Mouse (Mus musculus): Measurements from ENCODE around the gene Slc16a13.
A peak's percentile ranks its signal among the peaks of the same experiment; 100 is the strongest.
"Not testable (repeated sequence)": the region's sequence is repeated elsewhere in the genome, so short reads cannot be mapped to it uniquely, and the experiment has no call there.

Gene Slc16a13

DNA sequence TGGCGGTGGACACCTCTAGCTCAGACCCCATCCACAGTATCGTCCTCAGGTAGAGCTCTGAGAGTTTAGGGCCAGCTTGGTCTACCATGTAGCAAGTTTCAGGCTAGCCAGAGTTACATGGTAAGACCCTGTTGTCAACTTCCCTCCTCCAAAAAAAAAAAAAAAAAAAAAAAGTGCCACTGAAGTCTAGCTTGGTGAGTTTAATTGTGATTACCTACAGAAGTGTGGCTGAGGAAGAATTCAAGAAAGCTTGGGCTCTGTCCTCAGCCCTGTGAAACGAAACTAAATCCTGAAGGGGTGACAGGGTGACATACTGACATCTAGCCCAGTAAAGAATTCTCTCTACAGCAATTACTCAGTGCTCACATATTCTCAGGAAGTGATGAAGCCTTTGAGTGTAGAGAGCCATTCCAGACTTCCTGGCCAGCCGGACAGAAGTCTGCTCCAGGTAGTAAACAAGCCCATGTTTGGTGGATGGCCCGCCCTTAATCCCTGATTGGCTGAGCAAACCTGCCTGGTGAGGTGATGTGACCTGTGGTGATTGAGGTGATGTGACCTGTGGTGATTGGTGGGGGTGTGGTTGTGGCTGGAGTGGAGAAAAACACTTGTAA, 12.0 kb downstream of the Slc16a13 start:
- no peak for DNase-seq

DNA sequence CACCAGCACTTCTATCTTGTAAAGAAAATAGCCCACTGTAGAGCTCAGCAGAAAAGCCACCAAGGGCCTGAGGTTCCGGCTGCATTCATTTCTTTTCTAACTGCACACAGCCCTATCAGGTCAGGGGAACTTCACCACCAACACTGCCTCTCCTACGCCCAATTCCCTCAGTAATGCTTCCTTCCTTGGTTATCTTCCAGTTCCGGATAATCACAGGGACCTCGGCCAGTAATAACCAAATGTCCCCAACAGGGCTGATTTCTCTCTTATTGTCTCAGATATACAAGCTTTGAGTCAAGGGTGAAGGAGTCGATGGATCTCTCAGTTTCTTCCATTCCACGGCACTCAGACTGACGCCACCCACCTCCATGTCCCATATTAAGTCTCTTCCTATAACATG, 13.6 kb downstream of the Slc16a13 start:
- no peak for DNase-seq

DNA sequence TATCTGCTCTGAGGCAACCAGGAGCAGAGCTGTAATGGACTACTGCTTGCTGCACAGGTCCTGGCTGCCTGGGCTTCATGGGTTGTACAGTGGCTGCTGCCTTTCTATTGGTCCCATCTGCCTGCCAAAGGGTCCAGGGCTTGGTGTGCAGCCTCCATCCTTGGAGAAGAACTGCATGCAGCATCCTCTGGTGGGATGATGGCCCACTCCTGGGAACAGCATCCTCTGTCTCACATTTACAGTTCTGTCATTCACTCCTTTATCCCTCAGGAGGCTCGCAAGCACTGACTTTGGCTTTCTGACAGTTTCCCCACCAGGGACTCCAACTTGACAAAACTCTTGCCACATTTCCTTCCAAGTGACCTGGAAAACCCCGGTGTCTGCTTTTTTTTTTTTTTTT, 14.1 kb downstream of the Slc16a13 start:
- no peak for DNase-seq

DNA sequence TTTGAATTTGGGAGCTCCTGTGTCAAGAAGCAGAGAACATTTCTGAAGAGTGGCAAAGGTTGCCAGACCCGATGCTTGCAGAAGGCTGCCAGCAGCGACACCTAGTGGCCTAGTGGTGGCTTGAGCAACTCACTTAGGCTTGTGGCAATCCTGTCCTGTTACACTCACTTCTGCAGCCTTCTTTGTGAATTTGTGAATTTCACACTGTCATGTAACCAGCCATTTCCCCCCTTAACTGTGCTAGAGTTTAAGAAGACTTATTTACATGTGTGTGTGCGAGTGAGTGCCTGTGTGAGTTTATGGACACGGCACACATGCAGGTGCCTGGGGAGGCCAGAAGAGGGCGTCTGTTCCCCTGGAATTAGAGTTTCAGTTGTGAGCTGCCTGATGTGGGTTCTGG, 19.2 kb downstream of the Slc16a13 start:
- peak; percentile 78 for DNase-seq

DNA sequence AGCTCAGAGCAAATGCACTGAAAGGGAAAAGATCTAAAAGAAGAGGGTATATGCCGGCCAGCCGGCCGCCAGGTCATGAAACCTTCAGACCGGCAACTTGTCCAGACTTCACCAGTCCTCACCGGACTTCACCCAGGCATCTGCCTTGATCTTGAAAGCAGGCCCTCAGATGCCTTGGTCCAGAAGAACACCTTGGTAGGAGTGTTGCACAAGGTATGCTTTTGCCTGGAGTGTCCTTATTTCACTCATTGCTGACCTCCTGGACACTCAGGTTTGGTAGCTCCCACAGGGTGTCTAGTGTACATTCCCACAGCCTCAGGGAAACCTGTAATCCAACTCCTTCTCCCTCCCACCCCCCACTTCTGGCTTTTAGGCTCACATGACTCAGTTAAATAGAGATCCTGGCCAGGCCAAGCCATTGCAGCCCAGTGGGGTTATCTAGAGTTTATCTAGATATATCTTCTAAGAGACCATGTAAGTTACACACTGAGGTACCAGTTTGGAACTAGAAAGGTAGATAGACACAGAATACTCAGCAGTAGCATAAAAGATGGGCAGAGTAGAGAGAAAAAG, 20.7 kb downstream of the Slc16a13 start:
- DNase-seq, result no peak

DNA sequence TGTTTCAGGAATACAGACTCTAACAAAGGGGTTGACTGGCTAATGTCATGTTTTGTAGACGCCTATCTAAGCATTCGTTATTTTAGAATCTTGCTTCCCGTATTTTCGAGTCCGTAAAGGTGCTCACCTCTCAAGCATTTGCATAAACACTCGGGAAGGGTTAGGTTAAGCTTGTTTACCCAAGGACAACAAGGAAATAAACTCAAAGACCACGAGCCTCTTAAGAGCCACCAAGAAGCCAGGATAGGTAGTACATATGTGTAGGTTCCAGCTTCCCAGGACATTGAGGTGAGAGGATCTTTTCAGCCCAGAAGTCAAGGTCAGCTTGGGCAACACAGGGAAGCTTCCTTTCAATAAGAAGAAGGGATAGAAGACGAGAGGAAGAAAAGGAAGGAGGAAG, 21.8 kb downstream of the Slc16a13 start:
- no peak for DNase-seq

DNA sequence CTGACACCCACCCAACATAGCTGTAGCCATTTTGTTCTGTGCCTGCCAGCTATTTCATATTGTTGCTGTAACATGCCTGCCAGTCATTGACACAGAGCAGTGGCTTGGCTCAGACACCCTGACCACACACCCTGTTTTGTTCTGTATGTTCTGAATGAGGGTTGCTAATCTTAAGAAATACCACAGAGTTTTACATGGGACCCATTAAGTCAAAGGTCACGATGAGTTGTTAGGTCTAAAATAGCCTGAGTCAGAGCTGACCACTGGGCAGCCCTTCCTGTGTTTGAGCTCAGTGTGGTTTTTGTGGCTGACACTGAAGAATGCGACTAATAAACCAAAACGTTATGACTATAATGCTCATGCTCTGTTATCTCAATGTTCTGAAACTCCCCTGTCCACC, 22.5 kb downstream of the Slc16a13 start:
- DNase-seq, result no peak

DNA sequence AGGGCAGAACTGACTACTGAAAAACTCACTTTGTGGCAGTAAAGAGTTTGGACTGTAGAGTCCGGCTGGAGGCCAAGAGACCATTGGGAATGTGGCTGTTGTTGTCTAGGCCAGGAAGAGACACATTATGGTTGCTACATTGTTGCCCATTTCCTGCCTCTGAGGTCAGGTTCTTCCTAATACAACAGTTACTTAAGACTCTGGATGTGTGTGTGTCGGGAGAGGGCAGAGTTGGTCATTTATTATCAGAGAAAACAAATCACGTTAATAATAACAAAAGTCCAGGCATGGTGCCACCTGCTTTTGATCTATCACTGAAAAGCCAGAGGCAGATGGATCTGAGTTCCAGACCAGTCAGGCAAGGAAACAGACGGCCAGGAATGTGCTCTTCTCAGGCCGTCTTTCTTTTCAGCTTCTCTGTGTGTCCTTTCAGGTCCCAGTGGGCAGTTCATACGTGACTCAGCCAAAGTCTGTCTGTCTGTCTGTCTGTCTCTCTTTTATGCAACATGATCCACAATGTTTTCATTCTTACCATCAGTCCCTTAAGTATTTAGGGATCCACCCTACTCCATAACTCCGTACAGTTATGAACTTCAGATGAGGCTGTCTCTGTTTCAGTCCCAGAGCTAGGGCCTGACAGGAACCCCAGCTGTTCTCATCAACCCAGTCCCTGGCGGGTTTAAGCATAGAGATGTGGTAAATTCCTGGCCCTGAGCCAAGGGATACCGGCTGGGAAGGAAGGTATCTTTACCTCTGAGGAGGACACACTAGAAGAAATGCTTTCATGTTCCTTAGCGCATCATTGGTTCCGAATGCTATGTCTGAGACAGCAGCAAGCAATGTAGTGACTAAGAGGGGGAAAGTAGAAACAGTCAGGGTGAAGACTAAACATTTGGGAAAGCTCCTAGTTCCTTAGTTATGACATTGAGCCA, 27.2 kb downstream of the Slc16a13 start:
- DNase-seq, result peak; percentile 42

DNA sequence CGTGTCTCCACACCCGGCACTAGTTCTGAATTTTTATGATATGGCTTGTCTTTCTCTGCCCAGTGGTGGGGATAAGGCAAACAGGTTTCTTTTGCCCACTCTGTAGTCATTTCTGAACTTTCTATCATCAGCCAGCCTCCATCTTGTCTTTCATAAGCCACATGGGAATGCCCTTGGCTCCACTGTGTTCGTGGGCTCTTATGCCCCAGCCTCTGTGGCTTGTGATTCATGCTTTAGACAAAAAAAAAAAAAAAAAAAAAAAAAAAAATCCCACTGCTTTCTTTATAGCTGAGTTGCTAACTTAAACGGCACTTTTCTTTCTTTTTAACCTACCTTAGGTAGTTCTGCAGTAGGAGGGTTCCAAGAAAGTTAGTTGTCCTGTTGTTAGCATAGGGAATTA, 28.7 kb downstream of the Slc16a13 start:
- DNase-seq, result no peak

DNA sequence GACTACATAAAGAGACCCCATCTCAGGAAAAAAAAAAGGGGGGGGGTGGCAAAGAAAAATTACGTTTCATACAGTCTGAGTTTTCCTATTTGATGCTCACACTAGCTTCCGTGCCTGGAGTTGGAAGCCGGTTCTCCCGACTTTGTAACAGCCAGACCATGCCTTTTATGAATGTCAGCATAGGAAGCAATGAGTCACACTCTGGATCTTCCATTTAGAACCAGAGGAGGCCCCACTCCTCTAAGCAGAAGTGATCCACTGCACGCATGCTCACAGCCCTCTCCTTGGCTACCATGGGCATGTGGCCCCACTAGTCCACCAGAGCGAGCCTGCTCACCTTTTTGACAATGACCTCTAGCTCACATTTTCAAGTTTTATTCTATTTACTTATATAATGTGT, 29.7 kb downstream of the Slc16a13 start:
- no peak for DNase-seq

DNA sequence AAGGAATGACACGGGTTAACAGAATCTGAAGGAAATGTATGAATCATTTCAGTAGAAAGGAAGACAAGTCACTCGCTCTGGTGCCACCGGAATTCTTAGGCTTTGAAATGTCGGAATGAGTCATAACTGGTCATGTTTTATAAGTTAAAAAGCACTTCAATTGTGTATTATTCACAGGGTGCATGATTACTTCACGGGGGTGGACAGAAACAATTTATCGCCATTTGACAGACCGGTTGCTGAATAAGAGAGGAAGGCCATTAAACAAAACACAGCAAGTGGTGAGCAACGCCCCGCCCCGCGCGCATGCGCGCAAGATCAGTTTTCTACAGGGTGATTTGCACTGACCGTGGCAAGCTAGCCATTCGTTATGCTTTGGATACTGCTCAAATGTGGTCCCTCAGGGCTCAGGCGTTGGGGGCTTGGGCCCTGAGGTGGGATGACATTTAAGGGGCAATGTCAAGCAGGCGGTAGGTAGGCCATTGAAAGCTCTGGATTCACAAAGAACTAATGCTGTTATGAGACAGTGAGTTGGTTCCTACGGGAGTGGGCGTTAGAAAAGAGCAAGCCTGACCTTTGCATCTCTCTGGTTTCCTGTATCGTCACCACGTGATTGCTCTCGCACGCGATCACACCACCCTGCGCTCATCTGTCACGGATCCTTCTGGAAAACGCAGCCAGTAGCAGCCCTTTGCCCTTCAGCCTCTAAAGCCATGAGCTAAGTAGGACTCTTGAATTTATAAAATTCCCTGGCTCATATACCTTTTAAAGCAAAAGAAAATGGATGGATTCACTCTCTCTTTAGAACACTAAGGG, 31.3 kb downstream of the Slc16a13 start:
- no peak for DNase-seq

DNA sequence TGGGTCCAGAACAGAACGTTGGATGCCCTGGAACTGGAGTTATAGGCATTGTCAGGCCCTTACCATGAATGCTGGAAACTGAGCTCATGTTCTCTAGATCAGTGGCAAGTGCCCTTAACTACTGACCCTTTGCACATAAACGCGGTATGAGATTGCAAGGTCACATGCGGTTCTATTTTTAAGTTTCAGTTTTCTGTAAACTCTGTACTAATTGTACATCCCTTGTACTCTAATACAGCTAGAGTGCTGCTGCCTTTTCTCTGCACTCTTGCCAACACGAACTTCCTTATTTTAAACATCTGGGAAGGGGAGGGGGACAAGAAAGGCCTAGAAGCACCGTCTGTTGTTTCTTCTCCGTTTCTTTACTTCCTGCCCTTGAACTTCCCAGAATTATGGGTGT, 35.7 kb downstream of the Slc16a13 start:
- no peak for DNase-seq

DNA sequence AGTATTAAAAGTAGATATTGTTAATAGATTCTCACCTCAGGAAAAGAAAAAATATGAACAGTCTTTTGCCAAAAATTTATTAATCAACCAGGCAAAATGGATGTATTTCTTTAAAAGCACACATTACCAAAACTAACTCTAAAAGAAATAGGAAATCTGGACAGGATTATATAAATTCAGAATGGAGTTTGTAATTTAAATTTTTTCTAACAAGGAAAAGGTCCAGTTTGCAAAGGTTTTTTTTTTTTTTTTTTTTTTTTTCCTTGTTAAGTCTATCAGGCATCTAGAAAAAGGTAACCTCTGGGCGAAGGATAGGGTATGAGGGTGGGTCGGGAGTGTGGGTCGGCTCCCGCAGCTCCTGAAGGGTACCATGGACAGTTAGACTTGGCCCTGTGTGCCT, 40.4 kb downstream of the Slc16a13 start:
- no peak for DNase-seq

DNA sequence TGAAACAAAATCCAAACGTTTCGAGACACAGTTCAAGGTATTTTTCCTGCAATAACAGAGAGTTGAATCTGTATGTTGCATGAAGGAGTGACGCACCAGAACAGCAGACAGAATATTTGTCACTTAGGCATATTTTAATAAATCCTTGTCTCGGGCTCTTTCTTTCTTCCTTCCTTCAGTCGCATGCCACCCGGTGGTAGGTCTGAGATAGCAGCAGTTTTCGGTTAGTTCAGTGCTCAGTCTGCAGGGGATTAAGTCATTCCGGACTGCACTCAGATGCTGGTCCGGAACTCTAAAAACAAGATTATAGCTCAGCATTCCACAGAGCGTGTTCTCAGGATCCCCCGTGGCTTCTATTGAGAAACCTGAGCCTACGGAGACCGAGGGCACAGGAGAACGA, 41.5 kb downstream of the Slc16a13 start:
- no peak for DNase-seq

DNA sequence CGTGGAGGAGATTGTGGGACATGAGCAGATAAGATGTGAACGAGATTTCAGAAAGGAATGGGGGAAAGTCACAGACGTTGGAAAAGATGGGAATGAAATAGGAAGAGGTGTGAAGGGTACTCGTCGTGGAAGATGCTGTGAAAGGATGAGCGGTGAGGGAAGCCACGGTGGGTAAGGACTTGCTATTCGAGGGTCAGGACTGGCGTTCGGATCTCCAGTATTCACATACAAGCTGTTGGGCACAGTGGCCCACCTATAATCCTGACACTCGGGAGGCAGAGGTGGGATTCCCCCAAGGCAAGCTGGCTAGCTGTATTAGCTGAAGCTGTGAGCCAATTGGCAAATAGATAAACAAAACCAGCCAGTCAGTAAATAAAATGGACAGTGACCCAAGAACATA, 42.1 kb downstream of the Slc16a13 start:
- DNase-seq, result no peak

DNA sequence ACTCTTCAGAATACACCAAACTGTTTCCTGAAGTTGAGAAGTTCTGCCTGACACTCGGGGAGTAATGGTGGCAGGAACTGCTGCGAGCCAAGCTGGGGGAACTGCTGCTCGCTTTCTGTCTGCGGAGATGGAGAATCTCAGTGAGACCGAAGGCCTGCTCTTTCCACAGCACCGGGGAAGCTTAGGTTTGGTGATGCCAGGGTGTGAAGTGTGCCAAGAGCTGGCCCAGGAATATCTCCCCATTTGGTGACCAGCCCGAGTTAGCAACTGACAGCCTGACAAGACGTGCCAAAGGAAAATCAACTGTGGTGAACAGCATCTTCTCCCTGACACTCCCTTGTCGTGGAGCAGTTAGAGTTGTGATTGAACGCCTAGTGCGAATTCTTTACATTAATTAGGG, 42.6 kb downstream of the Slc16a13 start:
- DNase-seq, result no peak

DNA sequence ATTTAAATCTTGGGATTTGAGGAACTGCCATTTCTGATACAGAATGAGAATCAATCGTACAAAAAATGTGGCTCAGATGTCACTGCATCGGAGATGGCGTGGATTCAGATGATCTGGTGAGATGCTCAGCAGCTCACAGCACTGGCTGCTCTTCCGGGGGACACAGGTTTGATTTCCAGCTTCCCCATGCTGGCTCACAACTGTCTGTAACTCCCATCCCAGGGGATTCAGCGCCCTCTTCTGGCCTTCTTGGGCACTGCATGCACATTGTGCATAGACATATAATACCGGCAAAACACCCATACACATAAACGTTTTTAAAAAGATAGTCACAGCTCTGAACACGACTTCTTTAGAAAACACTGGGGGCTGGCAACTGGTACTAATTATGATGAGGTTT, 43.2 kb downstream of the Slc16a13 start:
- no peak for DNase-seq

DNA sequence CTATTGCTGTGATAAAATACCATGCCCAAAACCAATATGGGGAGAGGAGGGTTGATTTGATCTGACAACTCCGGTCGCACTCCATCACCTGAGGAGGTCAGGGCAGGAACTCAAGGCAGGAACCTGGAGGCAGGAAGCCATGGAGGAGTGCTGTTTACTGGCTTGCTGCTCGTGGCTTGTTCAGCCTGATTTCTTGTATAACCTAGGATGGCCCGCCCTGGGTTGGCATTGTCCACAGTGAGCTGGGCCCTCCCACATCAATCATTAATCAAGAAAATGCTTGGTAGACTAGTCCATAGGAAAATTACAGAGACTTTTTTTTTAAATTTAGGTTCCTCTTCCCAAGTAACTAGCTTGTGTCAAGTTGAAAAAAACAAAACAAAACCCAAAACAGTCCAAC, 46.4 kb downstream of the Slc16a13 start:
- peak; percentile 84 for DNase-seq

DNA sequence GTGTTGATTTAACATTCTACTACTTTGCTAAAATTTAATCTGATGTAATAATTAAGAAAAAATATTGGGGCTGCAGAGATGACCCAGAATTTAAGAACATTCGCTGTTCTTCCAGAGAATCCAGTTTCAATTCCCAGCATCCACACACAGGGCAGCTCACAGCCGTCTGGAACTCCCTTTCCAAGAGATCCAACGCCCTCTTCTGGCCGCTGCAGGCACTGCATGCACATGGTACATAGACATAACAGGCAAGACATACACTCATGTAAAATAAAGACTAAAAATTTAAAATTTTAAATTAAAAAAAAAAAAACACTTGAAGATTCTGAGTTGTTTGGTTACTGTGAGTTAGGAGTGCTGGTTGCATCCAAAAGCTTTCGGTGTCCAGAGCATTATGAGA, 48.6 kb downstream of the Slc16a13 start:
- no peak for DNase-seq

DNA sequence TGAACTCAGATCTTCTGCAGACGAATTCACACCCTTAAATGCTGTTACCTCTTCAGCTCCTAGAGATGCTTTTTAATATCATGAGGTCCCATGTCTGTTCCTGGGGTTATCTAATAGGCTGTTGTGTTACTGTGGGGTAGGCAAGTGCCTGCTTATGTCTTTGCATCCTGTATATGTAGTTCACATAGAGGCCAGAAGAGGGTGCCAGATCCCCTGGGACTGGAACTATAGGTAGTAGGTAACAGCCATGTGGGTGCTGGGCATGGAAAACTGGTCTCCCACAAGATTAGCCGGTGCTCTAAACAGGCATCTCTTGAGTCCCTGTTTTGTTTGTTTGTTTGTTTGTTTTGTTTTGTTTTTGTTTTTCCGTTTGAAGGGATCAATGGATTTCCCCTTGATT, 49.0 kb downstream of the Slc16a13 start:
- DNase-seq, result no peak

DNA sequence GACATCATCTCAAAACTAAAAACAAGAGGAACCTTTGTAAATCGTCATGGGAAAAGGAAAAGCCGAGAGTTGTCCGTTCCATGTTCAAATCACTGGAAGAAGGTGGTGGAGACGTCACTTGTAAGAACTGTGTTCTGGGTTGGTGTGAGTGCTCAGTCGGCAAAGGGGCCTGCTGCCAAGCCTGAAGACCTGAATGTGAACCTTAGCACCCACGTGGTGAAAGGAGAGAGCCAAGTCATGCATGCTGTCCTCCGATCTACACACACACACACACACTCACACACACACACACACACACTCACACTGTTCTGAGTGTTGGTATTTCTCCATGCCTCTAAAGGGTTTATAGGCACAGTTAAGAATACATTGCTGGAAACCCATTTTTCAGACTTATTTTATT, 49.7 kb downstream of the Slc16a13 start:
- DNase-seq, result peak; percentile 86

DNA sequence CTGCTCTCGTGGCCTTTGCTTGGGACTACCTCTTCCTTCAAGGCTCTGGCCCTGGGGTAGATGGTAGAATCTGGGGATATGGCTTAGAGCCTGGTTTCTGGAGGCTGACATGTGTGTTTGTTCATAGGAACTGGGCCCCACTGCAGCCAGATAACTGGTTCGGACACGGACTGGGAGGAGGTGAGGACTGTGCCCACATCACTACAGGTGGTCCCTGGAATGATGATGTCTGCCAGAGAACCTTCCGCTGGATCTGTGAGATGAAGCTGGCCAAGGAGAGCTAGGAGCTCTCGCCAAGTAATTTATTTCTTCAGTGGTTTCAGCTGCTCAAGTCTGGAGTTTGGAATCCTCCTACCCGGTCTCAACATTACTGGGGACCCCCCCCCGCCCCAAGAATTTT, 50.6 kb downstream of the Slc16a13 start:
- DNase-seq, result no peak

DNA sequence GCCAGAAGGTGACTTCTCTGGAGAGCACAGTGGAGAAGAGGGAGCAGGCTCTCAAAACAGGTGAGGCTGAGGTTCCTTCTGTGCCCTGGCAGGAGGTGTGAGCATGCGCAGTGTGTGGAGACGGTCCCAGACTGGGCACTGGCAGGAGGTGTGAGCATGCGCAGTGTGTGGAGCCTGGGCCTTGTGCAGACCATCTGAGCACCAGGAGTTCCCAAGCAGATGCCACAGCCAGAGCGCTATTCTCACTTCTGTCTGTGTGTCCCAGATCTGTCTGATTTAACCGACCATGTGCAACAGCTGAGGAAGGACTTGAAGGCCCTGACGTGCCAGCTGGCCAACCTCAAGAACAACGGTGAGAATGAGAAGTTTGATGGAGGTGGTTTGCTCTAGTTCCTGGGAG, 51.4 kb downstream of the Slc16a13 start:
- DNase-seq, result not testable (repeated sequence)
